Mouse (Mus musculus): ENCODE measurements around the gene Bckdha. TPM values are rescaled to one million over a fixed set of nuclear protein-coding genes. Genes with fewer than 3 reads are reported as not detected.

Bckdha gene
- polyA plus RNA-seq, 1 experiment, result 56.6 TPM

Other genes starting within 250 kb of the Bckdha start
- gene Cxcl17, start 246.1 kb downstream of the Bckdha start, polyA plus RNA-seq (2012; rRNA removed), result 0.20 TPM in 1 of 2 replicates, not detected in the other
- gene Ceacam1, start 181.4 kb downstream of the Bckdha start, polyA plus RNA-seq (2012; rRNA removed), result 658 and 768 TPM in 2 replicates
- 1.2 and 1.3 TPM in 2 replicates for gene Ceacam2, start 119.1 kb downstream of the Bckdha start, polyA plus RNA-seq (2012; rRNA removed)
- 23.6 and 36.5 TPM in 2 replicates for gene Erich4, start 43.1 kb downstream of the Bckdha start, polyA plus RNA-seq (2012; rRNA removed)
- 50.9 and 56.2 TPM in 2 replicates for gene Dmac2, start 39.6 kb downstream of the Bckdha start, polyA plus RNA-seq (2012; rRNA removed)
- gene B3gnt8, start 32.3 kb downstream of the Bckdha start, polyA plus RNA-seq (2012; rRNA removed), result 7.1 and 7.6 TPM in 2 replicates
- 51.4 and 55.4 TPM in 2 replicates for gene Exosc5, start 183 bp upstream of the Bckdha start, polyA plus RNA-seq (2012; rRNA removed)
- gene Tmem91, start 16.2 kb upstream of the Bckdha start, polyA plus RNA-seq (2012; rRNA removed), result 0.29 and 0.79 TPM in 2 replicates
- 21.8 and 24.6 TPM in 2 replicates for gene B9d2, start 21.8 kb upstream of the Bckdha start, polyA plus RNA-seq (2012; rRNA removed)
- gene Tgfb1, start 28.0 kb upstream of the Bckdha start, polyA plus RNA-seq (2012; rRNA removed), result 17.0 and 18.3 TPM in 2 replicates
- 39.0 and 46.6 TPM in 2 replicates for gene Ccdc97, start 60.1 kb upstream of the Bckdha start, polyA plus RNA-seq (2012; rRNA removed)
- gene Hnrnpul1, start 95.8 kb upstream of the Bckdha start, polyA plus RNA-seq (2012; rRNA removed), result 35.8 and 42.9 TPM in 2 replicates
- 15.3 and 24.2 TPM in 2 replicates for gene Axl, start 129.7 kb upstream of the Bckdha start, polyA plus RNA-seq (2012; rRNA removed)
- 49.2 and 66.1 TPM in 2 replicates for gene Cyp2s1, start 157.9 kb upstream of the Bckdha start, polyA plus RNA-seq (2012; rRNA removed)
- 0.77 and 14.7 TPM in 2 replicates for gene Cyp2b10, start 238.6 kb upstream of the Bckdha start, polyA plus RNA-seq (2012; rRNA removed)